8 mouse cellular contexts compared by ENCODE assay signal in genomic region chr9:16499621-16500381, GRCm38 (mm10). TPM values are rescaled to one million over a fixed set of nuclear protein-coding genes. Genes with fewer than 3 reads are reported as not detected.
A peak's percentile ranks its signal among the peaks of the same experiment; 100 is the strongest.
DNase-seq lines count a peak whose midpoint lies in the region; ATAC-seq and TF ChIP-seq lines count a peak whose summit lies in the region.

No protein-coding gene starts in this region.

- H3K4me3 ChIP-seq in megakaryocyte, embryonic 14.5 days (replicated peaks), result peak overlapping the region; percentile 76
- peak overlapping the region; percentile 49 to 74 for H3K4me3 ChIP-seq in heart, embryonic 14.5 days (ENCODE audit: control insufficient read depth in 1 of 2, insufficient read depth in 1 of 2, low read depth in 1 of 2, low read length in 2 of 2)
- H3K4me3 ChIP-seq in lung, adult 2 months (replicated peaks; ENCODE audit: extremely low read depth, low read depth, low read length), result peak overlapping the region; percentile 46

- no peaks in the 10 kb centered on the region for H3K9me3 ChIP-seq in megakaryocyte, embryonic 14.5 days
- no peaks in the 10 kb centered on the region for H3K9me3 ChIP-seq in heart, embryonic 14.5 days (ENCODE audit: control insufficient read depth, low read length)

- peaks cover 30% of the 10 kb centered on the region for H3K4me1 ChIP-seq in megakaryocyte, embryonic 14.5 days
- peaks cover 8 to 9% of the 10 kb centered on the region in 2 experiments; a peak in 3 of 4 replicates for H3K4me1 ChIP-seq in heart, embryonic 14.5 days (ENCODE audit: control insufficient read depth in 2 of 2, insufficient read depth in 2 of 2, low read length in 2 of 2)
- H3K4me1 ChIP-seq in lung, adult 2 months (ENCODE audit: control insufficient read depth, insufficient read depth, low read length), result no peaks in the 10 kb centered on the region; the same call in 1 of the 2 replicates

- TF ChIP-seq CTCF in lung, adult 2 months (IDR thresholded peaks at IDR 0.05; ENCODE audit: insufficient read depth, low read length), result no peak

- H3K27ac ChIP-seq in heart, embryonic 14.5 days (replicated peaks in 1 of 2; ENCODE audit: control insufficient read depth in 1 of 2, insufficient read depth in 1 of 2, low read depth in 2 of 2, low read length in 2 of 2), result peak overlapping the region; percentile 10 to 28; a peak in 3 of 4 replicates

- H3K27me3 ChIP-seq in megakaryocyte, embryonic 14.5 days (replicated peaks), result peaks cover 61% of the 10 kb centered on the region
- H3K27me3 ChIP-seq in heart, embryonic 14.5 days (ENCODE audit: control insufficient read depth, insufficient read depth, low read length), result peaks cover 18% of the 10 kb centered on the region

- H3K4me2 ChIP-seq in heart, embryonic 14.5 days (ENCODE audit: low read length), result peak overlapping the region; percentile 90

- DNase-seq in embryo, embryonic 11.5 days (ENCODE audit: low read depth, low spot score), result peak; percentile 64
- peak; percentile 34 to 57 for DNase-seq in layer of hippocampus, adult 8-10 months (ENCODE audit: low spot score in 2 of 2)
- DNase-seq in lung, adult 2 months, result peak; percentile 28
- DNase-seq in retina, postnatal 1 day, result peak; percentile 80
- no peak for DNase-seq in thymus, postnatal 0 days (ENCODE audit: low spot score)

- WGBS in heart, embryonic 14.5 days, result under 1% methylated on average over 35 of the region's 35 CpGs
- WGBS in lung, adult 2 months, result 2% methylated on average over 35 of the region's 35 CpGs

- ATAC-seq in megakaryocyte, adult 5-6 weeks (ENCODE audit: poor library complexity, severe bottlenecking), result no peak
- no peak for ATAC-seq in heart, embryonic 14.5 days (ENCODE audit: insufficient number of reproducible peaks, insufficient read depth, low FRiP score, low read depth)

- H3K9ac ChIP-seq in heart, embryonic 14.5 days (ENCODE audit: low read length), result peak overlapping the region; percentile 68

- H3K36me3 ChIP-seq in megakaryocyte, embryonic 14.5 days (replicated peaks; ENCODE audit: low read length), result no peaks in the 10 kb centered on the region
- H3K36me3 ChIP-seq in heart, embryonic 14.5 days (ENCODE audit: control insufficient read depth, insufficient read depth, low read length), result no peaks in the 10 kb centered on the region

- TF ChIP-seq POLR2A in lung, adult 2 months (IDR thresholded peaks at IDR 0.05; ENCODE audit: borderline replicate concordance, extremely low read depth, low read depth, low read length), result no peak

RNA-seq across cellular contexts. Expression of gene Fat3, which starts 1.3 kb away (rescaled TPM):
- polyA plus RNA-seq in megakaryocyte, embryonic 14.5 days (2012; ENCODE audit: insufficient read depth, low replicate concordance), result 0.15 TPM in 1 of 2 replicates, not detected in the other
- not detected in 2 replicates for total RNA-seq in megakaryocyte, adult 5-6 weeks (2015)
- 0.11 and 0.12 TPM in 2 replicates for total RNA-seq in megakaryocyte, adult 5-6 weeks (2017)
- polyA plus RNA-seq in heart, embryonic 14.5 days (2014; fragmentation: Nextera tagmentation; extraction: Ambion mirVana), result 1.8 TPM in 2 replicates
- total RNA-seq in layer of hippocampus, adult 8-10 months (2022), result 10 to 100 TPM; 37.8 to 40.5 (median 39.8) TPM
- 2.1 and 2.7 TPM in 2 replicates for polyA plus RNA-seq in lung, adult 2 months (2012; rRNA removed)
- 0.27 and 0.30 TPM in 2 replicates for polyA plus RNA-seq in thymus, postnatal 0 days (2015; fragmentation: Nextera tagmentation; extraction: Ambion mirVana)
